Mouse (Mus musculus): Measurements from ENCODE around the gene Pigq. TPM values are rescaled to one million over a fixed set of nuclear protein-coding genes. Genes with fewer than 3 reads are reported as not detected.

Gene Pigq
- 100 to 1,000 TPM; 106 to 120 TPM for total RNA-seq (2021)

DNA sequence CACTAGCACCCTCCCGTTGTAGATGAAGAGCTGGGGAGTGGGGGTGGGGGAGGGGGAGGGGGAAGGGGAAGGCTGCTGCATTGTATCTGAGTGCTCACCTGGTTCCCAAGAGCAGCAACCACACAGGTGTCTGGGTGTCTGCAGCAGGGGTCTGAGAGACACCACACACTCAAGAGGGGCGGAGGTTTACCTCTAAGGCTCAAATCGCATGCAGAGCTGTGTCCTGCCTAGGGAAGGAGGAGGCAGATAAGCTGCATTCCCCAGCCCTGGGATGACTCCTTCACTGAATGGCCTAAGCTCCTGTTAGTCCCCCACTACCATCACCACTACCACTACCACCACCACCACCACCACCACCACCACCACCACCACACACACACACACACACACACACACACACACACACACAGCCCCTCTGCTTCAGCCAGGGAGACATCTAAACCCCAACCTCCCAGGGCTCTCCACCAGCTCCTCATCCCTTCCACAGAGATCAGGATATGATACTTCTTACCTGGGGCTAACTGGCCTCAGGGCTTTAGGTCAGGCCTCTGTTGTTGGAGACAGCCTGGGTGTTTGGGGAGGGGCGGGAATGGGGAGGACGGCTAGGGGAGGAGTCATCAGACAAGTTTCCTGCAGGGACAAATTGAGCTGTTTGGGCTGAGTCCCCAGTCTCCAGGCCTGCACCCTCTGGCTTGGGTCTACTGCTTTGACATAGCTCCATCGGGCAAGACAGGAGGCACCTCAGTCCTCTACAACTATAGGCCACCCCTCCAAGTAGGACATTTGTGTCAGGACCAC, at the start of gene Pigq, which contains the start of gene Nhlrc4:
Gene Pigq (minus strand): TSS at position 571 of the 798 bp plus-strand sequence.
Gene Nhlrc4 (minus strand): TSS at position 596 of the 798 bp plus-strand sequence.
- DNase-seq (ENCODE audit: low spot score in 2 of 2) = no peak
- intact Hi-C loops (cut with DNase I) = loop anchor here (5.0 kb wide), 1 partner anchor 43 kb away; the partner anchor contains the start of gene Capn15

DNA sequence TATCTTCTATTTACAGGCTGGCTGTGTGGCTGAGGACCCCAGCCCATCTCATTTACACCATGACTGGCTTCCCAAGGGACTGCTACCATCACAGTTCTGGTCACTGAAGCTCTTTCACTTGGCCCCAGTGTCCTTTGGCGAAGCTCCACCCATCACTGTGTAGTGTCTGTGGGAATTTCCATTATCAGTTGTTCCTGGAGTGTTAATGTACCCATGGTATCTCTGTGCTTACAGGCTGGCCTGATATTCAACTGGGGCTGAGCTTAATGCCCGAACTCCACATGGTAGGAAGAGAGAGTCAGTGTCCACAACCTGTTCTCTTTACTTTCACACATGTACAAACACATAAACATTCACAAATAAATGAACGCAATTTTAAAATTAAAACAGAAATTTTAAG, 48.8 kb upstream of the Pigq start:
- intact Hi-C loops (cut with DNase I) = no loop called here
- no peak for DNase-seq (ENCODE audit: low spot score in 2 of 2)

DNA sequence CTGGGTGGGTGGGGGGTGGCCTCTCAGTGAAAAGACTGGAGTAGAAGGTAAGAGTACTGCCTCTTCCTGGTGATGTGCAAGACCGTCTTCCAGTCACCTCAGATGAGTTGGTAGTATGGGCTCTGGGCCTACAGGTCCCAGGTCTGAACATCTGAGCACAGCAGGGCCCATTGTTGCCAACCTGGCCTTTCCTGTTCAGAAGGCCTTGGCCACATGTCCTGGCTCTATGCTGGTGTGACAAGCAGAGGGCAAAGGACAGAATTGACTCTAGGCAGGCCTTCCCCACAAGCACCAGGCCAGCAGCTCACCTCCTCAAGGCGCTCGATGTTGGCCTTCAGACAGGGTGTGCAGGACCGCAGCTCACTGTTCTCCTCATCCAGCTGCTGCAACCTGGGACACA, 47.5 kb upstream of the Pigq start:
- intact Hi-C loops (cut with DNase I) = no loop called here
- DNase-seq (ENCODE audit: low spot score in 2 of 2) = no peak

DNA sequence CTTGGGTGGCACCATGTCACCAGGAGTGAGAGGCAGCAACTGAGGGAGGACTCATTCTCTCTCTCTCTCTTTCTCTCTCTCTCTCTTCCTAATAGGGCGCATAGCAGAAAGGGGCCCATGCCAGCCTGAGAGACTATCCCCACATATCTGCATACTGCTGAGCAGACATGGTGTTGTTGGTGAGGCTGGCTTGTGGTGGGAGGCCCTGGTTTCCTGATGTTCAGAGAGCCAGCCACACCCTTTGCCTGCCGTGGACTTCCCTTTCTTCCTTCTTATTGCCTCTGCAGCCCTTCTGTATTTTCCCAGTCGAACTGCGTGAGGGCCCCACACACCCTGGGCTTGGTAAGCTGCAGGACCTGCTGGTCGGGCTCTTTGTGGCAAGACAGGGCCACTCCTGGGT, 45.6 kb upstream of the Pigq start:
- intact Hi-C loops (cut with DNase I) = no loop called here
- DNase-seq (ENCODE audit: low spot score in 2 of 2) = no peak

DNA sequence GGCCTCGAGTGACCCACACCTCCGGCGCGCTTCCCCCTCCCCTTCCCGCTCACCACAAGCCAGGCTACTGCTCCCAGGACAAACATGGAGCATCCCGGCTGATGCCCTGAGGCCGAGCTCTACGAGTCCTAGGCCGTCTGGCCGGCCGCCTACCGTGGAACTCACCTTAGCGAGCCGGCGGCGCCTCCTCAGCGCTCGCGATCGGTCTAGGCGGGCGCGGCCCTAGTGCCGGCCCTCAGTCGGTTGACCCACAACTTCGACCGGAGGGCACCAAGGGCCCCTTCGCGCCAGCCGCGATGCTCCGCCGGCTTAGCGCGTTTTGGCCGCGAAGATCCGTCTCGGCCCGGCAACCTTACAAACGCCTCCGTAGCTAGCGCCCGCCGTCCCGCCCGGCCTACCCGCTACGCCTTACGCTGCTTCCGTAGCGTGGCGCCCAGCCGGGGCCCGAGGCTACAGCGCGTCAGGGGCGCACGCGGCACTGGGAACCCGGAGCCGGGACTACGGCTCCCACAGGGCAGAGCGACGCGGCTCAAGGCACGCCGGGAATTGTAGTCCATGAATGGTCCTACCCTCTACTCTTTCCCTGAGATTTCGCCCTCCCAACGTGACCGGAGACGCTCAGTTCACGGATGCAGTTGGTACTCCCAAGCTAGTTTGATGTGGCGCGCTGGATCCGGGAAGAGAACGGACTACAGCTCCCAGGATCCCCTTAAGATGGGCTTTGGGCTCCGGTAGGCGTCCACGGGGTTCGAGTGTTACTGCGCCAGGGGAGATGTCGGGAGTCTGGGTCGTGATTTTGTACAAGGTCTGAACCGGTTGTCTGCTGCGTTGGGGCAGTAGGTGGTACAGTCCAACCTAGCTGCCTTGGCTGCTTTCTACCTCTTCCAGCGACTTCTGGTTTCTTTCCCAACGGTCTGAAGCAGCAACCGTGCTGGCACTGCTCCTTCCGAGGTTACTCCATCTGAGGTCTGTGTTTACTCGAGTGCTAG, 40.9 kb upstream of the Pigq start, which contains the start of gene Capn15:
Gene Capn15 (minus strand): TSS at position 491 of the 989 bp plus-strand sequence.
- DNase-seq (ENCODE audit: low spot score in 2 of 2) = peak; percentile 95 to 97
- intact Hi-C loops (cut with DNase I) = loop anchor here (5.0 kb wide), 1 partner anchor 43 kb away; the partner anchor contains the start of genes Nhlrc4 and Pigq

DNA sequence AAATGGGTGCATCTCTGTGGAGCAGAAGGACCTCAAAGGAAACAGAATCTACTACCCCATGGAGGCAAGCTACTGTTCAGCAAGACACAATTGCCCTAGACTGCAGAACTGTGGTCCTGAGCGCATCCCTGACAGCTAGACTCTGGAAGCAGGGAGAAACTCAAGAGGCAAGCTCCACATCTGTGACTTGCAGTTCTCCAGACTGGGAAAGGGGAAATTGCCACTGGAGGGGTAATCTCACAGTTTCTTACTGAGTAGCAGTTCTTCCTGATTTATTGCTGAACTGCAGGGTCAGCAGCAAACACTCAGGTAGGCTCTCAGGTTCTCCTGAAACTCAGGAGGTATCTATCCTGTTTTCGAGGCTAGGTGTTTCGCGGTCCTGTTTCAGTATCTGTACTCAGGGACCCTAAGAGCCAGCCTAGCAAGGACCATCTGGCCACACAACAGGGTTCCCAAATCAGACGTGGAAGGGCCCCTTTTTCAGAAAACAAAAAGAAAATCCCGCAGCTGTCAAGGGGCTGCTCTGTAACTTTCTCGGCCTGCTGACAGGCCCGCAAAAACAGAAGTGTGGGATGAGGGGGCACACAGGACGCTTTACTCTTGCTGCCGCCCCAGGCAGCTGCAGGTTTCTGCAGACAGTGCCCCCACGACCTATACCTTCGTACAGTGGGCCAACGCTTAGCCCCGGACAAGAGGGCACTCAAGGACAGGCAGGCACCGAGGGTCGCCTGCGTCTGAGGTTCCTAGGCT, 40.0 kb upstream of the Pigq start:
- peak in 1 of 2 experiments; percentile 32 for DNase-seq (ENCODE audit: low spot score in 2 of 2)
- intact Hi-C loops (cut with DNase I) = loop anchor here (5.0 kb wide), 1 partner anchor 42 kb away; the partner anchor contains the start of genes Nhlrc4 and Pigq

DNA sequence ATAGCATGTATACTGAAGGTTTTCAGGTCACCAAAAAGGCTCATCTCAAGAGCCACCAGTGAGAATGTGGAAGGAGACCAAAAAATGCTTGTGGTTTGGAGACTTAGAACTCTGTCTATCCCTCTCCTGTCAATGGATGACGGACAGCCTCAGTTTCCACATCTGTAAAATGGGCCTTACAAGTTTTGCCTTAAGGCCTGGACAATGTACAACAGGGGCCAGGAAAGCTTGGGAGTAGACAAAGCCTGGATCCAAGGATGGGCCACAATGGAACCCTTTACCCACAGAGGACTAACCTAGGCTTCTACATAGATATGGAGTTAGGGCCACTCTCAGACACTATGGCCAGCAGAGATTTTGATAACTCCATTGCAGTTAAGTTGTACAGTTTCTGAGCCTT, 39.3 kb upstream of the Pigq start:
- intact Hi-C loops (cut with DNase I) = no loop called here
- no peak for DNase-seq (ENCODE audit: low spot score in 2 of 2)

DNA sequence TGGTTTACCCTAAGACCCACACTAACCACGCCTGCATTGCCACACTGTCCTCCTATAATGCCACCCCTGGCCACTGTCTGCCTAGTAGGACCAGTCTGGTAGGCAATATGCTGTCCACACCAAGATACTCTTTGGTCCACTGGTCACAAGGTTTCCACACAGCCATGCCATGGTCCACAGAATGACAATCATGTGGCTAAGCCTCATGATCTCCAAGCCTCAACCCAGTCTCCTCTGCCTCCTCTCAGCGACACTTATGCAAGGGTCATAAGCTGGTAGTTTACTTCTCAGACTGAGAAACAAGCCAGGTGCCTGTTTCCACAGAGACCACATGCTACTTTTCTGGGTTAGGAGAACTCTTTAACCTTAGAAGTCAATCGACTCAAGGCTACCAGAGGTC, 38.2 kb upstream of the Pigq start:
- intact Hi-C loops (cut with DNase I) = no loop called here
- DNase-seq (ENCODE audit: low spot score in 2 of 2) = no peak

DNA sequence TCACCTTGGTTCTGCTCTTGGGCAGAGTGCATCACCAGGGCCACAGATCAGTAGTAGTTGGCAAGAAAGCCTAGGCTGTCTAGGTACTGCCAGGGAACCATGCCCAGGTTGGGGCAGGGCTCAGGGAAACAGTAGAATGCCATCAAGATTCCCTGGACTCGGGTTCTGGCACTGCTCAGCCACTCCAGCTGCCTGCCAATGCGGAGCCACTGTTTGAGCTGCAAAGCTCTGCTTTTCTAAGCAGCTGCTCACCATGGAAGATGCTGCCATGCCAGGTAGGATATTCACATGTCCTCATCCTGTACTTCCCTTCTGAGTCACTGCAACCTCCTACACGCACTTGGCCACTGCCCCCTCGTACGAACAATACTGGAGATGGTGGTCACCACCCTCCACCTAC, 36.1 kb upstream of the Pigq start:
- peak; percentile 38 to 52 for DNase-seq (ENCODE audit: low spot score in 2 of 2)
- intact Hi-C loops (cut with DNase I) = no loop called here

DNA sequence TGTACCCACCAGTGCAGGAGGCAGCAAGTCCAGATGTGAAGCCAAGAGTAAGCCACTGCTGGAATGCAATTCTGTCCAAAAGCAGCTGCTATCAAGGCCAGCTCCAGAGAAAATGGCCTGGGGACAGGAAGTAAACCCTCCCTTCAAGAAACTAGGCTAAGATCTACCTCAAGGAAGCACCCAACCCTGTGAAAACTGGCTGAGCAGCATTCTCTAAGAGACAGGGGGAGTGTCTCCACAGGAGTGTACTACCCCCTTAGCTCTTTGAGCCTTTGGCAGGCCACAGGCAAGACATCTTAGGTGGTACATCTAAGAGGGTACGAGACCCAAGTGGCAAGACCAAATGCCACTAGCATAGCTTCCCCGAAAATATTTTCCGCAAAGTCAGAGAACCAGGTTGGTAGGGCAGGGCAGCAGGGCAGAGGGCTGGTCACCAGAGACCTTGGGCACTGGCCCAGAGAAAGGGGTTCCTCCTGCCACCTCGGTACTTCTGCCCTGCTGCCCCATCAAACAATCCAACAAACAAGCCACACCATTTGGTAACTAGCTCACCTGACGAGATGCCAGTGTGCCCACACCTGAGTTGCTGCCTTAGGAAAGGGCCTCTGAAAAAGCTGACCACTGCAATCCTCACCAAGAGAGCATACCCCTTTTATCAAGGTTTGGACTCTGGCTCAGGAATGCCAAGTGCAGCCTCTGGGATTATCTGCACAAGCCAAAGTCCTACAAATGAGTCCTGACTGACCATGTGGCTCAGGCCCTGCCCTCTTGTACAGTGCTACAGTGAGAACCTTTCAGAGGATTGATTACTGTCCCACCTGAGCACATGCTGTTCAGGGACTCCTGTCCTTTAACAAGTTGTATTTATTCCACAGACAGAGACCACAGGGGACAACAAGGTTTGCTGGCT, 35.3 kb upstream of the Pigq start:
- no peak for DNase-seq (ENCODE audit: low spot score in 2 of 2)
- intact Hi-C loops (cut with DNase I) = no loop called here

DNA sequence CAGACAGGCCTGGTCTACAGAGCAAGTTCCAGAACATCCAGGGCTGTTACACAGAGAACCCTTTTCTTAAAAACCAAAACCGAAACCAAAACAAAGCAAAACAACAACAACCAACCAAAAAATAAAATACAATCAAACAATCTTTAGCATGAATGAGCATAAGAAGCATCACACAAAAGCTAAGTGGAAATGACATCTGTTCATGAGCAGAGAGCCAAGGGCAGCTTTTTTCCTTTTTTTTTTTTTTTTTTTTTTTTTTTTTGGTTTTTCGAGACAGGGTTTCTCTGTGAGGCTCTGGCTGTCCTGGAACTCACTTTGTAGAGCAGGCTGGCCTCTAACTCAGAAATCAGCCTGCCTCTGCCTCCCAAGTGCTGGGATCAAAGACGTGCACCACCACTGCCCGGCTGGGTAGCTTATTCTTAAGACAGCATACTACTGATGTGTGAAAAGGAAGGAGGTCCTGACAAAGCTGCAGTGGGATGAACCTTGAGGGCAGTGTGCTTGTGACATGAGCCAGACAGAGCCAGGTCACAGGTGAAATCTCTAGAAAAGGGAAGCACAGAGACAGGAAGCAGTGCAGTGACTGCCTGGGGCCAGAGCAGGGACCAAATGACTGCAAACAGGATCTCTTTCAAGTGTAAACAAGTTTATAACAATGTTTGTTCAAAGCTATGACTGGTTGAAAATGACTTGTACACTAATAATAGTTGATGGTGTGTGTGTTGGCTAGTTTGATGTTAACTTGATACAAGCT, 26.4 kb upstream of the Pigq start:
- intact Hi-C loops (cut with DNase I) = no loop called here
- DNase-seq (ENCODE audit: low spot score in 2 of 2) = no peak

DNA sequence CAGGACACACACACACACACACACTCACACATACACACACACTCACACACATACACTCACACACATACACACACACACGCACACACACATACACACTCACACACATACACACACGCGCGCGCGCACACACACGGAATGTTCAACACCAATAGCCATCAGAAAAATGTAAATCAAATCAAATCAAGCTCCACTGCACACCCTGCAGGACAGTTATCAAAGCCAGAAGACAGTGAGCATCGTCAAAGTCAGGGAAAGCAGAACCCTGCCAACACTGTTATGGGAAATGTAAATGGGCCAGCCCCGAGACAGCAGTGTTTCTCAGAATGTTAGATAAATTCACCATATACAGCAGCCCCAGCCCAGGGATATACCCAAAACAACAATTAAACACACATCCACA, 25.7 kb upstream of the Pigq start:
- no peak for DNase-seq (ENCODE audit: low spot score in 2 of 2)
- intact Hi-C loops (cut with DNase I) = no loop called here

DNA sequence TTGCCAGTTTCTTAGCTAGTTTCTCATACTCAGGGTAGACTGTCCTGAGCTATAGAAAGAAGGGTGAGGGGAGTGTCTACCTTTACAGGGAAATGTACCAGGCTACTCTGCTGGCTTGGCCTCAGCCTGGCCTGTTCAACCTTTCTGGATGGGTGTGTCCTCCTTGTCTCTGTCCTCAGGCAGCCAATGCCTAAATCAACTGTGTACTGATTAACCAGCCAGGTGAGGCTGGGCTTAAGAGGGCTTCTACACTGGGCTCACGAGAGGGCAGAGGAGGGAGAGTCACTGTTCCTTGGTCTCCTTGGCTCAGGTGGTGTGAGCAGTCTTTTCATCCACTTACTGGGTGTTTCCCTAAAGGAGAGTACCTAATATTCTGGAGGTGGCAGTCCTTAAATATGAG, 23.4 kb upstream of the Pigq start:
- intact Hi-C loops (cut with DNase I) = no loop called here
- DNase-seq (ENCODE audit: low spot score in 2 of 2) = no peak

DNA sequence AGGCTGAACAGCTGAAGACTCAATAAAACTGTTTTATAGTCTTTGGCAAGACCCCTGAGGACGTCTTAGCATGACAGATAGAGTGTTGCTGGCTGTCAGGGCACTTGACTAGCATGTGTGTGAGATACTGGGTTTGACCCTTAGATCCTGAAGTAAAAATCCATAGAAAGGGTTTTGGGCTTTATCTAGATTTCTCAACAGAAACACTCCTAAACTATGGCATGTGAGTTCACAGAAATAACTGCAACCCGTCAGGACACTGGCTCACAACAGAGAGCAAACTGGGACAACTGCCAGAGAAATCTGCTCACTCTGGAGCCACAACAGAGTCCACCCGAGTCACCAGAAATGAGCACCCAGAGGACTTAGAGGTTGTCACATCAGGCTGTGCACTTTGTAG, 22.9 kb upstream of the Pigq start:
- intact Hi-C loops (cut with DNase I) = no loop called here
- DNase-seq (ENCODE audit: low spot score in 2 of 2) = no peak

DNA sequence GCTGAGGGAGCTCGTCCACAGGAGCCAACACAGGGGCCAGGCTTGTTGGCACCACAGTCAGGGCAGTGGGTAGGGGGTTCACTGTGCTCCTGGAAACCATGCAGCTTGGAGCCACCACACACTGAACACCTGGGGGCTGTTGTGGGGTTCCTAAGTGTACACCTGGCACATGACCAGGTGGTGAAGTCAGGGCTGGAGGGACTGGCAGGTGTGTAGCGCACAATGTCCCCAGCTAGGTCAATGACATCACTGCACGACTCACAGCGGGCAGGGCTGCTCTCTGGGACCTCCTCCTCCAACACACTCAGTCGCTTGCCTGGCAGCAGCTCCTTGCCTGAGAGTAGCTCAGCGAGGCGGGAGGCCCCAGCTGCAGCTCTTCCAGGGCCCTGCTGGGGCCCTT, 19.5 kb upstream of the Pigq start:
- intact Hi-C loops (cut with DNase I) = no loop called here
- DNase-seq (ENCODE audit: low spot score in 2 of 2) = no peak

DNA sequence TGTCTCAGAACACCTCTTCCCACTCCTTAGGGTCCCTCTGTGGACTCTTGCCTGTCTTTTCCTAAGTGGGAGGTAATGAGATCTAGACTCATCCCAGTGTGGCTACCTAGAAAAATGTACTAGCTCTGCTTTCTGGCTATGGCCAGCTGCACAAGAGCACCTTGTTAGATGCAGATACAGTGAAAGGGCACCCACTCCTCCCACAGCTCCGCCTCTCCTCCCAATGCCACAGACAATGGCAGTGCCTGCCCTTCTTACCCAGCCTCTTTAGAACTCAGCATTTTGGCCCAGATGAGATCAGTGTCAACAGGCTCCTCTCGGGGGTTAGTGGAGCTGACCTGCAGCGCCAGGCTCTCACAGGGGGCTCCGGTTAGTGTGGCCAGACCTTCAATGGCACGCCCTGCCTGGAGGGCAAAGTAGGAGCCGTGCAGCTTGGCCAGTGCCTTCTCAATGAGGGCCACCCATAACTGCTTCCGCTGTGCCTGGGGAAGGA, 17.7 kb upstream of the Pigq start:
- intact Hi-C loops (cut with DNase I) = no loop called here
- no peak for DNase-seq (ENCODE audit: low spot score in 2 of 2)

DNA sequence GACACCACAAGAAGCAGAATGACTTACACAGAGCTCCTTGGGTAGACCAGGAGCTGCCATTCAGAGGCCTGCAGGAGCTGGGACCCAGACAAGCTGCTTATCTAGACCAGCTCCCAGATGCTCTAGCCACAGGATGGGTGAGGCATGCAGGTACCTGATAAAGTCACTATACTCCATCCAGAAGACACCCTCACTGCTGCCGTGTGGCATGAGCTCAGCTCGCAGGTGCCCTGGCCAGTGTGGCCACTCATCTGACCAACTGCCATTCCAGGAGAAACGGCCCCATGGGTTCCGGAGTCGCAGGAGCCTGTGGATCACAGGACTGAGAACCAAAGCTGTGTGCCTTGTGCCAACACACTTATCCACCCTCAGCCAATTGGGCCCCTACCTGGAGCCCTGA, 16.8 kb upstream of the Pigq start:
- DNase-seq (ENCODE audit: low spot score in 2 of 2) = no peak
- intact Hi-C loops (cut with DNase I) = no loop called here
